Mouse (Mus musculus) midbrain, postnatal 0 days (tissue): ENCODE results near the gene Tns2. TPM values are rescaled to one million over a fixed set of nuclear protein-coding genes. Genes with fewer than 3 reads are reported as not detected.
A peak's percentile ranks its signal among the peaks of the same experiment; 100 is the strongest.

ENCODE experiments used
- ATAC-seq: fragments of 200-750 bp; cut with Nextera tagmentation; 2 replicates; pipeline ENCODE4 v1.8.0; 2017; ENCODE audit warnings: moderate number of reproducible peaks, mild to moderate bottlenecking, moderate TSS enrichment, moderate library complexity; ENCODE audit not compliant: low FRiP score
- DNase-seq: peaks from one replicate; pipeline ENCODE4 v3.0.0-alpha.2; 2015; ENCODE audit warnings: low spot score
- H3K27ac ChIP-seq: fragments of 300-500 bp; sonication (generic); 2 replicates; pipeline ENCODE4 v1.5.1; 2014; ENCODE audit warnings: low read depth, mild to moderate bottlenecking, low read length, mixed read lengths
- H3K27me3 ChIP-seq: fragments of 300-500 bp; sonication (generic); 2 replicates; pipeline ENCODE4 v1.6.1; 2014; ENCODE audit warnings: low read length, control low read depth, mixed read lengths; ENCODE audit not compliant: insufficient read depth
- H3K36me3 ChIP-seq: fragments of 300-500 bp; sonication (generic); 2 replicates; pipeline ENCODE4 v1.6.1; 2014; ENCODE audit warnings: low read length, control low read depth, mixed read lengths; ENCODE audit not compliant: insufficient read depth
- H3K4me1 ChIP-seq: fragments of 300-500 bp; sonication (generic); 2 replicates; pipeline ENCODE4 v1.6.1; 2014; ENCODE audit warnings: mild to moderate bottlenecking, control low read depth, antibody characterized with exemption, low read length, mixed read lengths; ENCODE audit not compliant: insufficient read depth
- H3K4me2 ChIP-seq: fragments of 300-500 bp; sonication (generic); 2 replicates; pipeline ENCODE4 v1.6.1; 2014; ENCODE audit warnings: low read depth, mild to moderate bottlenecking, low read length, mixed read lengths; ENCODE audit not compliant: poor library complexity, severe bottlenecking
- H3K4me3 ChIP-seq: fragments of 300-500 bp; sonication (generic); 2 replicates; pipeline ENCODE4 v1.5.1; 2014; ENCODE audit warnings: low read depth, mild to moderate bottlenecking, low read length, moderate library complexity
- H3K9ac ChIP-seq: fragments of 300-500 bp; sonication (generic); replicated peaks from 2 replicates; pipeline ENCODE4 v1.6.1; 2014; ENCODE audit warnings: mild to moderate bottlenecking, low read length, moderate library complexity, mixed read lengths; ENCODE audit not compliant: poor library complexity, severe bottlenecking
- H3K9me3 ChIP-seq: fragments of 300-500 bp; sonication (generic); 2 replicates; pipeline ENCODE4 v1.6.1; 2016; ENCODE audit warnings: low read length, control low read depth
- CTCF ChIP-seq: IDR thresholded peaks from 2 replicates; pipeline ENCODE4 v1.5.1; 2016; ENCODE audit warnings: antibody characterized with exemption, mild to moderate bottlenecking
- WGBS: fragments of 180-500 bp; shearing (Covaris S2); extraction: QIAGEN DNeasy Blood & Tissue Kit; methylation state at CpG from one replicate; pipeline ENCODE4 v1.1.7; 2014; 5-methylcytosine and 5-hydroxymethylcytosine counted together
- polyA plus RNA-seq: library from polyadenylated mRNA; unstranded; fragments of >200 nt; fragmentation: Nextera tagmentation; extraction: Ambion mirVana; gene quantifications from 2 replicates; pipeline ENCODE4 v1.2.1, GENCODE M21; 2015
- total RNA-seq: library from RNA; depleted of rRNA; stranded (reverse); fragments of >200 nt; gene quantifications from 2 replicates; pipeline ENCODE4 v1.2.3, GENCODE M21; 2014

Gene Tns2
- total and polyA plus RNA-seq, 2 experiments from 2014 or later: 5.1 to 18.1 TPM

- no peak overlapping the region for H3K4me3 ChIP-seq
- 32% methylated on average over 11 of the region's 11 CpGs for WGBS
- TF ChIP-seq CTCF: no peak
- H3K36me3 ChIP-seq: no peaks in the 10 kb centered on the region
- H3K4me2 ChIP-seq: 0 out of 2 replicates have a peak overlapping the region, but pooled peaks have one; percentile 12
- H3K27me3 ChIP-seq: peaks cover 5% of the 10 kb centered on the region; the same call in 1 of the 2 replicates
- H3K27ac ChIP-seq: peak overlapping the region; percentile 39; the same call in 1 of the 2 replicates
- no peak for ATAC-seq
- H3K9me3 ChIP-seq: no peaks in the 10 kb centered on the region
- DNase-seq: no peak
- H3K9ac ChIP-seq: no peak overlapping the region
- peaks cover 6% of the 10 kb centered on the region; the same call in 1 of the 2 replicates for H3K4me1 ChIP-seq
Observed at GRCm38 (mm10) chr15:102101672-102102541, 1.7 kb downstream of the Tns2 start.

DNA sequence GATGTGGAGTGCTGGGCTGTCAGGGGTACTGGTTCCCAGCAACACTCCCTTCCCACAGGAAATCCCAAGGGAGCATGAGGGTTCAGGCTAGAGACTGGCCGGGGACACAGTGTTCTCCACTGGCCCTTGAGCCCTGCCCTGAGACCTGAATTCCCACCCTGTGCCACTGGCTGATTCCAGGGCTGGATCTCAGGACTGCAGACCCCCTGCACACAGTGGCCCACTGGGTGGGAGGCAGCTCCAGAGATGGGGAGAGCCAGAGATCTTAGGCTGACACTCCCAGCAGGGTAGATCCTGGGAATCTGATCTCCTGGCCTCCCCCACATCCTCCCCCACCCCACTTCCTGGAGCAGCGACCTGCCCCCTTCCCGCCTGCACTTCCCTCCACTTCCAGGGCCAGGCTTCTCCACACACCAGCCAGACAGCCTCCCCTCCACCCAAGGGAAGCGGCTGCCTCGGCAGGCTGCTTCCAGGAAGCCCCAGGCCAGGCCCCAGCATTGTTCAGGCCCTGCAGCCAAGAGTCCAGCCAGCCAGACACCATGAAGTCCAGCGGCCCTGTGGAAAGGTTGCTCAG is 2.4 kb downstream of the Tns2 start:
- DNase-seq: no peak
- Histone ChIP-seq H3K4me1 (peaks cover 6% of the 10 kb centered on the region; the same call in 1 of the 2 replicates), H3K4me2 (peak overlapping the region; percentile 18; the same call in 1 of the 2 replicates), H3K27ac (peak overlapping the region; percentile 39), H3K27me3 (peaks cover 5% of the 10 kb centered on the region; the same call in 1 of the 2 replicates), H3K9ac (peak overlapping the region; percentile 36; the same call in 1 of the 2 replicates), H3K9me3 (no peaks in the 10 kb centered on the region), H3K36me3 (no peaks in the 10 kb centered on the region), H3K4me3 (peak overlapping the region; percentile 18)
- no peak for TF ChIP-seq CTCF
- ATAC-seq: no peak
- 31% methylated on average over 6 of the region's 6 CpGs for WGBS

GRCm38 (mm10) chr15:102103371-102103946 is 3.2 kb downstream of the Tns2 start:
- Histone ChIP-seq H3K9ac (peak overlapping the region; percentile 36; the same call in 1 of the 2 replicates), H3K4me1 (peaks cover 6% of the 10 kb centered on the region; the same call in 1 of the 2 replicates), H3K4me2 (peak overlapping the region; percentile 18)

DNA sequence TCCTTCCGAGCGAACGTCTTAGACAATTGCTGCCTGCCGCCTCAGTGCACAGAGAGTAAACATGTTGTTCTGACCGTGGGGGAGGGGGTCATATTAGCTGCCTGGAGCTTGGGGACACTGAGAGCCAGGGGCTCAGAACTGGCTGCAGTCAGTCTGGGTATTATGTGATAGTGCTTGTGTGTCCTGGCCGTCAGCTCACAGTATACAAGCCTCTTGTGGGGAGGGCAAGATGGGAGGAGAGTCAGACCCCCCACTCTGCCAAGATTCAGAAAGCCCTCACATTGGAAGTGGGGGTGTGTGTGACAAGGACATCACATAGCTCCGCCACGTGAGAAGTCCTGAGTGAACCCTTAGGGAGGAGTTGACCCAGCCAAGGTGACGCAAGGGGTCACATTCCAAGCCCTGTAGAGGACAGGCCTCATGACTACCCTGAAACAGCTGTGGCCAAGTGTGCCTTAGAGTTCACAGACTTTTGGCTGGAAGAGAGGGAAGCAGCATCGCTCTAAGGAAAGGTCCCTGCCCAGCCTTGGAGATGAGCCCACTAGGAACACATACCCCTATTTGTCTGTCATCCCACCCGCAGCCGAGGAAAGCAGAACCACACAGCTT is 3.8 kb downstream of the Tns2 start:
- Histone ChIP-seq H3K9ac (no peak overlapping the region), H3K4me1 (peaks cover 6% of the 10 kb centered on the region; the same call in 1 of the 2 replicates), H3K4me3 (peak overlapping the region; percentile 18; the same call in 1 of the 2 replicates), H3K4me2 (peak overlapping the region; percentile 18), H3K27ac (peak overlapping the region; percentile 59; the same call in 1 of the 2 replicates), H3K36me3 (no peaks in the 10 kb centered on the region), H3K27me3 (peaks cover 5% of the 10 kb centered on the region; the same call in 1 of the 2 replicates), H3K9me3 (no peaks in the 10 kb centered on the region)
- no peak for TF ChIP-seq CTCF
- 33% methylated on average over 12 of the region's 12 CpGs for WGBS
- ATAC-seq (no peak), DNase-seq (no peak)

More at GRCm38 (mm10) chr15:102103371-102103946, 3.2 kb downstream of the Tns2 start:
- peak overlapping the region; percentile 59; the same call in 1 of the 2 replicates for H3K27ac ChIP-seq
- WGBS: 11% methylated on average over 14 of the region's 14 CpGs
- H3K4me3 ChIP-seq: peak overlapping the region; percentile 18; the same call in 1 of the 2 replicates
- ATAC-seq: no peak
- no peak for TF ChIP-seq CTCF
- H3K9me3 ChIP-seq: no peaks in the 10 kb centered on the region
- peaks cover 5% of the 10 kb centered on the region; the same call in 1 of the 2 replicates for H3K27me3 ChIP-seq
- DNase-seq: no peak
- no peaks in the 10 kb centered on the region for H3K36me3 ChIP-seq

- 57% methylated on average over 5 of the region's 5 CpGs for WGBS
- Histone ChIP-seq H3K4me1 (no peaks in the 10 kb centered on the region; the same call in 1 of the 2 replicates), H3K27ac (no peak overlapping the region), H3K9ac (no peak overlapping the region), H3K9me3 (no peaks in the 10 kb centered on the region), H3K27me3 (peaks cover 5% of the 10 kb centered on the region; the same call in 1 of the 2 replicates), H3K4me2 (no peak overlapping the region), H3K36me3 (no peaks in the 10 kb centered on the region), H3K4me3 (no peak overlapping the region)
- TF ChIP-seq CTCF: no peak
- ATAC-seq: no peak
- DNase-seq: no peak
Observed at GRCm38 (mm10) chr15:102105360-102105759, 5.1 kb downstream of the Tns2 start.
